Mouse (Mus musculus) forebrain, postnatal 0 days (tissue): Measurements from ENCODE around the gene Rev3l. TPM values are rescaled to one million over a fixed set of nuclear protein-coding genes. Genes with fewer than 3 reads are reported as not detected.
A peak's percentile ranks its signal among the peaks of the same experiment; 100 is the strongest.

Source experiments
- ATAC-seq: fragments of 200-750 bp; cut with Nextera tagmentation; 2 replicates; pipeline ENCODE4 v1.8.0; 2017; ENCODE audit warnings: mild to moderate bottlenecking, moderate library complexity
- DNase-seq: peaks from one replicate; pipeline ENCODE4 v3.0.0-alpha.2; 2015
- H3K27ac ChIP-seq: fragments of 300-500 bp; sonication (generic); 2 replicates; pipeline ENCODE4 v1.5.1; 2014; ENCODE audit warnings: low read depth, mild to moderate bottlenecking, antibody characterized with exemption, low read length, moderate library complexity, mixed read lengths
- H3K27me3 ChIP-seq: fragments of 300-500 bp; sonication (generic); 2 replicates; pipeline ENCODE4 v1.6.1; 2014; ENCODE audit warnings: mild to moderate bottlenecking, low read length, mixed read lengths; ENCODE audit not compliant: insufficient read depth
- H3K36me3 ChIP-seq: fragments of 300-500 bp; sonication (generic); 2 replicates; pipeline ENCODE4 v1.6.1; 2014; ENCODE audit warnings: mild to moderate bottlenecking, moderate library complexity; ENCODE audit not compliant: insufficient read depth
- H3K4me1 ChIP-seq: fragments of 300-500 bp; sonication (generic); 2 replicates; pipeline ENCODE4 v1.6.1; 2014; ENCODE audit warnings: antibody characterized with exemption; ENCODE audit not compliant: insufficient read depth
- H3K4me2 ChIP-seq: fragments of 300-500 bp; sonication (generic); 2 replicates; pipeline ENCODE4 v1.6.1; 2014; ENCODE audit warnings: low read depth, mild to moderate bottlenecking, moderate library complexity
- H3K4me3 ChIP-seq: fragments of 300-500 bp; sonication (generic); 2 replicates; pipeline ENCODE4 v1.5.1; 2014; ENCODE audit warnings: low read depth, low read length, mixed read lengths
- H3K9ac ChIP-seq: fragments of 300-500 bp; sonication (generic); 2 replicates; pipeline ENCODE4 v1.6.1; 2014; ENCODE audit warnings: mild to moderate bottlenecking
- H3K9me3 ChIP-seq: fragments of 300-500 bp; sonication (generic); 2 replicates; pipeline ENCODE4 v1.6.1; 2016; ENCODE audit warnings: low read length
- CTCF ChIP-seq: sonication (generic); IDR thresholded peaks from 2 replicates; pipeline ENCODE4 v1.5.1; 2016; ENCODE audit warnings: antibody characterized with exemption, control low read depth, low read depth
- WGBS: fragments of 180-500 bp; shearing (Covaris S2); extraction: QIAGEN DNeasy Blood & Tissue Kit; methylation state at CpG from one replicate; pipeline ENCODE4 v1.1.7; 2014; 5-methylcytosine and 5-hydroxymethylcytosine counted together
- polyA plus RNA-seq: library from polyadenylated mRNA; unstranded; fragments of >200 nt; fragmentation: Nextera tagmentation; extraction: Ambion mirVana; gene quantifications from 2 replicates; pipeline ENCODE4 v1.2.1, GENCODE M21; 2015
- total RNA-seq: library from RNA; depleted of rRNA; stranded (reverse); fragments of >200 nt; gene quantifications from 2 replicates; pipeline ENCODE4 v1.2.3, GENCODE M21; 2014; rRNA removed

Rev3l gene
- total RNA-seq (111 and 152 TPM in 2 replicates), polyA plus RNA-seq (16.9 and 22.7 TPM in 2 replicates)

- DNase-seq = peak; percentile 97
- Histone ChIP-seq H3K27me3 (no peaks in the 10 kb centered on the region), H3K4me1 (peaks cover 10% of the 10 kb centered on the region; the same call in 1 of the 2 replicates), H3K4me2 (peak within 1 kb of the TSS; percentile 59), H3K9me3 (no peaks in the 10 kb centered on the region), H3K9ac (peak within 1 kb of the TSS; percentile 96), H3K36me3 (no peaks in the 10 kb centered on the region; the same call in 1 of the 2 replicates), H3K4me3 (peak within 1 kb of the TSS; percentile 91), H3K27ac (peak within 1 kb of the TSS; percentile 100)
- 3% methylated on average over 39 of the region's 64 CpGs for WGBS
- ATAC-seq = peak; percentile 74
- no peak for TF ChIP-seq CTCF
Observed at GRCm38 (mm10) chr10:39731736-39732265, at the start of gene Rev3l. TSS of gene Rev3l (plus strand) at chr10:39732118.

DNA sequence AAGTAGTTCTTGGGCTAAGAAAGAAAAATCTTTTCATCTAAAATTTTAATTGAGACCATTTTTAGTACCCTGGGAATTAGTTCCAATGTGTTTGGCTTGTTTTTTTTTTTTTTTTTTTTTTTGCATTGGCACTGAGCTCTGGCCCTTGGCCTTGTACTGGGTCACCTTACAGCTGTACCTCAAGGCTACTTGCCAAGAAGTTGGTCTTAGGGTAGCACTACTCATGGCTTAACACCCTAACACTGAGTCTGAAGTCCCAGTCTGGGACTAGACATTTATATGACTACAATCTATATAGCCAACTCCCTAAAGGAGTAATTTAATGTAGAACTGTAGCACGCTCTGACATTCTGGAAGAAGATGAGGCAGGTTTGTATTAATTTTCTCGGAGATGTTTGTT, 49.4 kb upstream of the Rev3l start:
- DNase-seq = no peak
- Histone ChIP-seq H3K36me3 (0 out of 2 replicates have a peak, but pooled peaks cover 4% of the 10 kb centered on the region), H3K27me3 (no peaks in the 10 kb centered on the region), H3K4me1 (no peaks in the 10 kb centered on the region), H3K4me2 (no peak overlapping the region), H3K9ac (no peak overlapping the region), H3K27ac (no peak overlapping the region), H3K4me3 (no peak overlapping the region), H3K9me3 (no peaks in the 10 kb centered on the region)
- ATAC-seq = no peak
- 95% methylated on average over 2 of the region's 2 CpGs for WGBS
- TF ChIP-seq CTCF = no peak

DNA sequence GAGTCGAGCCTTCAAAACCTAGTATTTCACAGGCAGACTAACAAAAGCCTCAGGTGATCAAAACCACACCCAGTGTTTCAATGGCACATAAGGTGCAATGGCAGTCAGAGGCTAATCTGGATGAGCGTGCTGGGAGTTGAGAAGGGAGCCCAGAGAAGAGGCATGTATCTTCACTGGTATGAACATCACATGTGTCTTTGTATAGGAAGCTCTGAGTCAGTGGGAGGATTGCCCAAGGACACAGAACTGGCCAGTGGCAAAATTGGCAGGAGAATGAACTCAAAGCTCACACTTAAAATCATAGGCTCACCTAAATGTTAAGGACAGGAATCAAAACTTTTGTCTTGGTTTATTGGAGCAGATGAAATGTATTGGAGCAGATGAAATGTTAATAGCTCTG, 48.4 kb upstream of the Rev3l start:
- Histone ChIP-seq H3K9ac (no peak overlapping the region), H3K4me2 (no peak overlapping the region), H3K4me1 (no peaks in the 10 kb centered on the region), H3K36me3 (0 out of 2 replicates have a peak, but pooled peaks cover 4% of the 10 kb centered on the region), H3K4me3 (no peak overlapping the region), H3K27ac (no peak overlapping the region), H3K9me3 (no peaks in the 10 kb centered on the region), H3K27me3 (no peaks in the 10 kb centered on the region)
- TF ChIP-seq CTCF = no peak
- 90% methylated on average over 2 of the region's 2 CpGs for WGBS
- no peak for ATAC-seq
- DNase-seq = no peak

DNA sequence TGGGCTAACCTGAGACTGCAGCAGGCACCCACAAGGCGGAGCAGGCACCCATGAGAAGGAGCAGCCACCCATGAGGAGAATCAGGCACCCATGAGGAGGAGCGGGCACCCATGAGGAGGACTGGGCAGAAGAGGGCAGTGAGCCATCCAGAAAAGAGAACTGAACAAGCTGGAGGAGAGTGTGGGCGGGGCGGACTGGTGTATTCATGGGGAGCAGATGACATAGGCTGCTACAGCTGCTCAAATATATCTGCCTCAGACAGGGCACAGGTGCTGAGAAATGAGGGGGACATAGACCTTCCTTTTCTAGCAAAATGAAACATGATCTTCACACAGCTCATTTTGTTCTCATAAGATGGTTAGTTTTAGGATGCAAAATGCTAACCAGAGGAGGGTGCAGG, 45.1 kb upstream of the Rev3l start:
- Histone ChIP-seq H3K9me3 (no peaks in the 10 kb centered on the region), H3K4me2 (no peak overlapping the region), H3K4me1 (no peaks in the 10 kb centered on the region), H3K36me3 (no peaks in the 10 kb centered on the region), H3K9ac (no peak overlapping the region), H3K27ac (no peak overlapping the region), H3K27me3 (no peaks in the 10 kb centered on the region), H3K4me3 (no peak overlapping the region)
- 98% methylated on average over 4 of the region's 4 CpGs for WGBS
- DNase-seq (no peak), ATAC-seq (no peak)
- no peak for TF ChIP-seq CTCF

DNA sequence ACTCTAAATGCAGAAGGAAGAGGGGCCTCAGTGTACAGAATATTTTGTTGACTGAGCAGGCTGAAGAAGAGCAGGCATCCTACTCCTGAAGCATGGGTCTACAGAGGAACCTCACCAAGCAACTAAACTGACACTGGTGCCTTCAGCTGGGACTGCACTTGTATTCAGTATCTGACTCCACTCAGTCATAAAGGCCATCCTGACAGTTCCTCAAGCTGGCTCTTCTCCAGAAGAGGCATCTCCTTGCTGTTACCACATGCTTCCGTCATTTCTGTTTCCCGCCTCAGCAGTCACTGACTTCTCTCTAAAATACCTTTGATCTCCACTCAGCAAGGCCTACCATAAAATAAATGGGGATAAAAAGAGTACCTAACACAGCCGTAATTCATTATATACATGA, 44.1 kb upstream of the Rev3l start:
- no peak overlapping the region for H3K27ac ChIP-seq
- ATAC-seq (no peak), DNase-seq (no peak)
- no peak for TF ChIP-seq CTCF
- no peaks in the 10 kb centered on the region for H3K36me3 ChIP-seq
- 79% methylated on average over 3 of the region's 3 CpGs for WGBS
- no peaks in the 10 kb centered on the region for H3K4me1 ChIP-seq
- H3K27me3 ChIP-seq = no peaks in the 10 kb centered on the region
- H3K9me3 ChIP-seq = no peaks in the 10 kb centered on the region
- no peak overlapping the region for H3K4me2 ChIP-seq
- no peak overlapping the region for H3K9ac ChIP-seq
- H3K4me3 ChIP-seq = no peak overlapping the region

DNA sequence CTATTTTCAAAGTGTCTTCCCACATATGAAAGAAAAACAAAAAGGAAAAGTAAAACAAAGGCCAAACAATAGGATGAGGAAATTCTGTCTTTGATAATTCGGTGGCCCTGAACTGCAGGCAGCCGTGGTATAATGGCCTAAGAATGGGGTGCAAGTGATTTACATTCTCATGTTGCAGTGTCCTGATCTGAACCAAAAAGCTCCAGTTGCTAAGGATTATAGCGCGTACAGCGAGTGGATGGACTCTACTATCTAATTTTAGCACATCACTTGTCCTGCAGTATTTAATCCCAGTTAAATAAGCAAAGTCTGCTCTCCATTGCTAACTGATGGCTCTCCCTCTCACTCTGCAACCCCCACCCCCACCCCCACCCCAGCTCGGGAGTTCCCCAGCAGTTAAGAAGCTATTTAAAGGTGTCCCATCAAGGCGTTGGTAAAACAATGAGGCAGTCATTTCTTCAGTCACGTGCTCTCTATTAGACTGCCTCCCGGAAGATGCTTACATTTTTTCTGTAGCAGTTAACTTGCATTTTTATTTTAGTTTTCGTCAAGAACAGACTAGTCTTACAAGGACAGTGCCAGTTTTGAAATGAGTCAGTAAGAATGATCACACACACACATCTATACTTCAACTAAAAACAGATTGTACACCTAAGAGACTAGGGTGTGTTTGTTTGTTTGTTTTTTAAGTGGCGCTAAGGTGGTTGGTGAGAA, 40.4 kb upstream of the Rev3l start:
- no peak overlapping the region for H3K9ac ChIP-seq
- no peaks in the 10 kb centered on the region for H3K27me3 ChIP-seq
- no peak for TF ChIP-seq CTCF
- no peak overlapping the region for H3K27ac ChIP-seq
- no peak; the same call in 1 of the 2 replicates for ATAC-seq
- no peaks in the 10 kb centered on the region for H3K9me3 ChIP-seq
- no peak overlapping the region for H3K4me3 ChIP-seq
- DNase-seq = no peak
- H3K36me3 ChIP-seq = no peaks in the 10 kb centered on the region
- 41% methylated on average over 11 of the region's 11 CpGs for WGBS
- no peak overlapping the region for H3K4me2 ChIP-seq
- no peaks in the 10 kb centered on the region for H3K4me1 ChIP-seq

DNA sequence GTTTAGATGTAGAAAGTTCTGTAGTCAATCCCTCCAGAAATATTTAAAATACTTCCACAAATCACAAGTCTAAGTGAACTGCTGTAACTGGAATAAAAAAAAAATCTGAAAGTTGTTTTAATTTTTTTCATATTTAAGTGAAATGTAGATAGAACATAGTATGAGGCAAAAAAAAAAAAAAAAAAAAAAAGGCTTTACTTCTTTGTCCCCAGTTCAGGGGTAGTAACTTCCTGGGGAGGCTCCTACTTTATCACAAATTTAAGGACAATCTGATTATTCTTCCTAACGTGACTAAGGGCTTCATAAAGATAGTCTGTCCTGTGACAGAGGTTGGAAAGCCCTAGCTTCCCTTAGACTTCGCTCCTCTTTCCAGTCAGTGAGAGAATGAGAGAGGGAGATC, 39.8 kb upstream of the Rev3l start:
- DNase-seq = no peak
- no peaks in the 10 kb centered on the region for H3K4me1 ChIP-seq
- no peak overlapping the region for H3K4me2 ChIP-seq
- no peaks in the 10 kb centered on the region for H3K9me3 ChIP-seq
- no peaks in the 10 kb centered on the region for H3K27me3 ChIP-seq
- 78% methylated on average over 2 of the region's 2 CpGs for WGBS
- TF ChIP-seq CTCF = no peak
- no peak overlapping the region for H3K9ac ChIP-seq
- H3K27ac ChIP-seq = no peak overlapping the region
- H3K4me3 ChIP-seq = no peak overlapping the region
- no peaks in the 10 kb centered on the region for H3K36me3 ChIP-seq
- ATAC-seq = no peak
